Mouse (Mus musculus): ENCODE measurements at regions not wholly inside any gene's neighbourhood (a gene's known extent, or its start where the extent isn't known, plus 50 kb on each side); places are given as distances from the start of the nearest gene placed in this dataset.
A peak's percentile ranks its signal among the peaks of the same experiment; 100 is the strongest.

GRCm38 (mm10) chr12:62342141-62342540, 819.2 kb downstream of the Lrfn5 start:
- peak in 1 of 2 experiments; percentile 3 for DNase-seq
